Mouse (Mus musculus): ENCODE measurements at regions not wholly inside any gene's neighbourhood (a gene's known extent, or its start where the extent isn't known, plus 50 kb on each side); places are given as distances from the start of the nearest gene placed in this dataset.

GRCm38 (mm10) chr3:13336152-13336551, 1144.3 kb upstream of the Slc7a12 start:
- no peak for DNase-seq (ENCODE audit: low read depth)
- TF ChIP-seq POLR2A (IDR thresholded peaks at IDR 0.05; ENCODE audit: borderline replicate concordance, extremely low read depth, insufficient read depth, insufficient read length, poor library complexity, severe bottlenecking) (no peak), CTCF (IDR thresholded peaks at IDR 0.05; ENCODE audit: borderline replicate concordance, extremely low read depth, insufficient read depth, insufficient read length) (no peak)

DNA sequence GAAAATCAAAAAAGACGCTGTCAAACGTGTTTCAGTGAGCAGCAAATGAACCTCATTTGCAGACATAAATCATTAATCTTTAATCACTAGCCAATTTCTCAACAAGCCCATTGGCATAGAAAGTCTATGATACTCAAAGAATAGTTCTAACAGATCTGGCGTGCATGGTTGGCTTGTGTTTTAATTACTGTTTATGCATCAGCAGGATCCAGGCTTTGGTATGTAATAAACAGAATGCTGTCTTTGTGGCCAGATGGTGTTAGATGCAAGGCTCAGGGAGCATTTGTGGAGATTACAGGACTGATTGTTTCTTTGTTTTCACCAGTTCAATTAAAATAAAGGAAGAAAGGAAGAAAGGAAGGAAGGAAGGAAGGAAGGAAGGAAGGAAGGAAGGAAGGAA, 1094.3 kb upstream of the Slc7a12 start:
- DNase-seq (ENCODE audit: low read depth) = peak; percentile 75
- TF ChIP-seq CTCF (IDR thresholded peaks at IDR 0.05; ENCODE audit: borderline replicate concordance, extremely low read depth, insufficient read depth, insufficient read length) = no peak
- TF ChIP-seq POLR2A (IDR thresholded peaks at IDR 0.05; ENCODE audit: borderline replicate concordance, extremely low read depth, insufficient read depth, insufficient read length, poor library complexity, severe bottlenecking) = no peak
